Mouse (Mus musculus): ENCODE results near the gene Gabrg3.

- no peak for TF ChIP-seq EP300 (IDR thresholded peaks at IDR 0.05; ENCODE audit: insufficient read depth, low read depth, low read length)
- TF ChIP-seq CTCF (IDR thresholded peaks at IDR 0.05) = no peak
- no peak for TF ChIP-seq POLR2A (IDR thresholded peaks at IDR 0.05; ENCODE audit: insufficient read depth, low read depth, low read length)
These were observed 29.0 kb downstream of the Gabrg3 start for GRCm38 (mm10) chr7:57357871-57358540.
